Comparison of ENCODE assay signal across 20 mouse cellular contexts in genomic region chr10:39967512-39967911, GRCm38 (mm10). TPM values are rescaled to one million over a fixed set of nuclear protein-coding genes. Genes with fewer than 3 reads are reported as not detected.
DNase-seq lines count a peak whose midpoint lies in the region; ATAC-seq and TF ChIP-seq lines count a peak whose summit lies in the region.
"Had no signal": no experiment of that assay in that cellular context is flagged by ENCODE, and none has a peak within 500 bp of the region (broad histone marks: within the 10 kb centered on the region; RNA-seq: fewer than 3 reads in every experiment).

No protein-coding gene starts in this region.

- no peaks in the 10 kb centered on the region for H3K9me3 ChIP-seq in limb, embryonic 11.5 days (ENCODE audit: control insufficient read depth, low read length)
- no peaks in the 10 kb centered on the region for H3K9me3 ChIP-seq in limb, embryonic 10.5 days (replicated peaks)
- no peaks in the 10 kb centered on the region for H3K9me3 ChIP-seq in ES-E14 (ENCODE audit: control insufficient read depth, insufficient read depth, low read depth, low read length)
- no peaks in the 10 kb centered on the region for H3K9me3 ChIP-seq in limb, embryonic 14.5 days (ENCODE audit: control insufficient read depth, low read length)
- H3K9me3 ChIP-seq in liver, postnatal 0 days (ENCODE audit: low read length): peaks cover 2% of the 10 kb centered on the region; the same call in 1 of the 2 replicates
- H3K9me3 ChIP-seq: hindbrain, embryonic 15.5 days; neural tube, embryonic 13.5 days had no signal

- H3K4me2 ChIP-seq in limb, embryonic 11.5 days (ENCODE audit: low read depth, severe bottlenecking): no peak overlapping the region
- H3K4me2 ChIP-seq in limb, embryonic 14.5 days (replicated peaks; ENCODE audit: low read depth, low read length, severe bottlenecking): no peak overlapping the region
- H3K4me2 ChIP-seq in liver, postnatal 0 days (ENCODE audit: low read depth, low read length): no peak overlapping the region
- H3K4me2 ChIP-seq: hindbrain, embryonic 15.5 days; neural tube, embryonic 13.5 days had no signal

- no peaks in the 10 kb centered on the region for H3K27me3 ChIP-seq in limb, embryonic 11.5 days (ENCODE audit: control insufficient read depth, insufficient read depth, low read length)
- no peaks in the 10 kb centered on the region for H3K27me3 ChIP-seq in limb, embryonic 10.5 days (ENCODE audit: low read depth, poor library complexity, severe bottlenecking)
- no peaks in the 10 kb centered on the region for H3K27me3 ChIP-seq in limb, embryonic 14.5 days (ENCODE audit: control insufficient read depth, insufficient read depth, low read length)
- no peaks in the 10 kb centered on the region for H3K27me3 ChIP-seq in liver, postnatal 0 days (ENCODE audit: insufficient read depth, low read length)
- H3K27me3 ChIP-seq: hindbrain, embryonic 15.5 days; neural tube, embryonic 13.5 days had no signal

- H3K27ac ChIP-seq in limb, embryonic 11.5 days (replicated peaks; ENCODE audit: low read depth, low read length): no peak overlapping the region
- H3K27ac ChIP-seq in limb, embryonic 10.5 days: no peak overlapping the region
- no peak overlapping the region for H3K27ac ChIP-seq in ES-E14 (ENCODE audit: insufficient read depth, low read depth, low read length, poor library complexity, severe bottlenecking)
- H3K27ac ChIP-seq in limb, embryonic 14.5 days (replicated peaks; ENCODE audit: low read depth, low read length): no peak overlapping the region
- H3K27ac ChIP-seq in liver, postnatal 0 days (ENCODE audit: low read depth): no peak overlapping the region
- H3K27ac ChIP-seq: hindbrain, embryonic 15.5 days; liver, embryonic 14.5 days; neural tube, embryonic 13.5 days had no signal

- H3K4me3 ChIP-seq in limb, embryonic 11.5 days (ENCODE audit: low read depth, low read length): no peak overlapping the region
- H3K4me3 ChIP-seq in limb, embryonic 10.5 days: no peak overlapping the region
- no peak overlapping the region for H3K4me3 ChIP-seq in ES-E14 (ENCODE audit: insufficient read depth in 1 of 2, low read depth in 1 of 2, low read length in 2 of 2, poor library complexity in 1 of 2, severe bottlenecking in 1 of 2)
- no peak overlapping the region for H3K4me3 ChIP-seq in limb, embryonic 14.5 days (replicated peaks; ENCODE audit: low read length)
- H3K4me3 ChIP-seq in liver, postnatal 0 days (ENCODE audit: low read depth, low read length): no peak overlapping the region
- H3K4me3 ChIP-seq: hindbrain, embryonic 15.5 days; neural tube, embryonic 13.5 days had no signal

- TF ChIP-seq POLR2A in limb, embryonic 14.5 days (IDR thresholded peaks at IDR 0.05; ENCODE audit: borderline replicate concordance, extremely low read depth, insufficient read depth, insufficient read length): no peak

- ATAC-seq in limb, embryonic 11.5 days (ENCODE audit: insufficient number of reproducible peaks, low FRiP score, low TSS enrichment, low read depth): no peak
- no peak for ATAC-seq in limb, embryonic 14.5 days (ENCODE audit: low FRiP score, low read depth)
- ATAC-seq in liver, postnatal 0 days: no peak
- ATAC-seq: forebrain, embryonic 14.5 days; midbrain, embryonic 16.5 days had no signal

- DNase-seq in limb, embryonic 11.5 days (ENCODE audit: low spot score): peak; percentile 60
- DNase-seq in limb, embryonic 10.5 days (ENCODE audit: low spot score): no peak
- DNase-seq in ES-E14 (ENCODE audit: low read depth, low spot score) (peak; percentile 40), ZHBTc4 (ENCODE audit: low read depth, low spot score) (peak; percentile 69)
- peak; percentile 85 for DNase-seq in limb, embryonic 14.5 days (ENCODE audit: low spot score)
- no peak for DNase-seq in liver, postnatal 0 days
- no peak for DNase-seq in layer of hippocampus, adult 8-10 months (ENCODE audit: low spot score in 2 of 2)
- DNase-seq: adrenal gland, postnatal 25 days; cerebellum, postnatal 10 days; gastrocnemius, postnatal 10 days; kidney, adult 11 months; right cerebral cortex, adult 18-20 months; thymus, adult 2 months had no signal

- TF ChIP-seq EP300 in liver, postnatal 0 days (IDR thresholded peaks at IDR 0.05; ENCODE audit: low read depth): no peak

- H3K9ac ChIP-seq in limb, embryonic 11.5 days (ENCODE audit: low read length): no peak overlapping the region
- no peak overlapping the region for H3K9ac ChIP-seq in ES-E14 (ENCODE audit: insufficient read depth, low read depth, low read length, poor library complexity, severe bottlenecking)
- H3K9ac ChIP-seq in limb, embryonic 14.5 days (ENCODE audit: low read depth, low read length, severe bottlenecking): no peak overlapping the region
- H3K9ac ChIP-seq in liver, postnatal 0 days (replicated peaks): no peak overlapping the region
- H3K9ac ChIP-seq: hindbrain, embryonic 15.5 days; liver, embryonic 14.5 days; neural tube, embryonic 13.5 days had no signal

- no peaks in the 10 kb centered on the region for H3K36me3 ChIP-seq in limb, embryonic 11.5 days (ENCODE audit: control insufficient read depth, insufficient read depth, low read length)
- no peaks in the 10 kb centered on the region for H3K36me3 ChIP-seq in limb, embryonic 10.5 days
- no peaks in the 10 kb centered on the region for H3K36me3 ChIP-seq in ES-E14 (ENCODE audit: control insufficient read depth, insufficient read depth, low read length, poor library complexity, severe bottlenecking)
- no peaks in the 10 kb centered on the region for H3K36me3 ChIP-seq in limb, embryonic 14.5 days (ENCODE audit: control insufficient read depth, insufficient read depth, low read length)
- no peaks in the 10 kb centered on the region for H3K36me3 ChIP-seq in liver, postnatal 0 days (replicated peaks; ENCODE audit: insufficient read depth, low read length)
- H3K36me3 ChIP-seq: hindbrain, embryonic 15.5 days; neural tube, embryonic 13.5 days had no signal

- WGBS in limb, embryonic 11.5 days: 91% methylated on average over 3 of the region's 3 CpGs
- 82% methylated on average over 3 of the region's 3 CpGs for WGBS in limb, embryonic 10.5 days
- WGBS in limb, embryonic 14.5 days: 82% methylated on average over 3 of the region's 3 CpGs
- 76% methylated on average over 3 of the region's 3 CpGs for WGBS in liver, postnatal 0 days (ENCODE audit: insufficient replicate concordance)

- no peak for TF ChIP-seq CTCF in liver, postnatal 0 days (IDR thresholded peaks at IDR 0.05; ENCODE audit: low read depth)

- in situ Hi-C loops in ES-E14 (cut with MboI; ENCODE audit: low sequenced_read_pairs in 2 of 2, unreplicated experiment in 2 of 2): no loop called here

- no peaks in the 10 kb centered on the region for H3K4me1 ChIP-seq in limb, embryonic 11.5 days (ENCODE audit: control insufficient read depth, insufficient read depth, low read length)
- H3K4me1 ChIP-seq in limb, embryonic 10.5 days: no peaks in the 10 kb centered on the region
- H3K4me1 ChIP-seq in ES-E14 (ENCODE audit: control insufficient read depth in 2 of 2, insufficient read depth in 2 of 2, low read length in 2 of 2, poor library complexity in 1 of 2): no peaks in the 10 kb centered on the region
- no peaks in the 10 kb centered on the region for H3K4me1 ChIP-seq in limb, embryonic 14.5 days (ENCODE audit: control insufficient read depth, insufficient read depth, low read length)
- no peaks in the 10 kb centered on the region for H3K4me1 ChIP-seq in liver, postnatal 0 days (ENCODE audit: insufficient read depth)
- H3K4me1 ChIP-seq: hindbrain, embryonic 15.5 days; neural tube, embryonic 13.5 days had no signal

TF ChIP-seq in ES-E14, 5 proteins besides CTCF, POLR2A, EP300 and RAD21 (continues in another document):
- TF ChIP-seq ZC3H11A (IDR thresholded peaks at IDR 0.05; ENCODE audit: borderline replicate concordance, low read depth, low read length) (no peak), ZNF384 (IDR thresholded peaks at IDR 0.05; ENCODE audit: low read depth, low read length) (no peak)

RNA-seq across cellular contexts. Expression of gene Mfsd4b3, which starts 7.6 kb away (rescaled TPM):
- 0.21 and 0.30 TPM in 2 replicates for polyA plus RNA-seq in limb, embryonic 11.5 days (2014; fragmentation: Nextera tagmentation; extraction: Ambion mirVana)
- polyA plus RNA-seq in limb, embryonic 10.5 days (2016; fragmentation: Nextera tagmentation; extraction: Ambion mirVana): 0.10 TPM in 1 of 2 replicates, not detected in the other
- total RNA-seq in ES-E14 (2012; rRNA removed): 0.18 and 0.26 TPM in 2 replicates
- 0.44 and 0.56 TPM in 2 replicates for polyA plus RNA-seq in limb, embryonic 14.5 days (2012; rRNA removed)
- 0.26 and 0.48 TPM in 2 replicates for polyA plus RNA-seq in limb, embryonic 14.5 days (2014; fragmentation: Nextera tagmentation; extraction: Ambion mirVana)
- 4.8 and 5.5 TPM in 2 replicates for polyA plus RNA-seq in liver, postnatal 0 days (2015; fragmentation: Nextera tagmentation; extraction: Ambion mirVana)
- total RNA-seq in layer of hippocampus, adult 8-10 months (2022): under 1 TPM in 2 of 4 experiments, not detected in 2; 0.34 to 0.37 TPM

RNA-seq across cellular contexts. Expression of gene Mfsd4b5, which starts 18.9 kb away (rescaled TPM):
- 0.08 and 0.09 TPM in 2 replicates for polyA plus RNA-seq in limb, embryonic 11.5 days (2014; fragmentation: Nextera tagmentation; extraction: Ambion mirVana)
- polyA plus RNA-seq in limb, embryonic 10.5 days (2016; fragmentation: Nextera tagmentation; extraction: Ambion mirVana): 0.05 TPM in 1 of 2 replicates, not detected in the other
- total RNA-seq in ES-E14 (2012; rRNA removed): 0.16 and 0.18 TPM in 2 replicates
- 0.09 and 0.15 TPM in 2 replicates for polyA plus RNA-seq in limb, embryonic 14.5 days (2012; rRNA removed)
- 0.11 TPM in 1 of 2 replicates, not detected in the other for polyA plus RNA-seq in limb, embryonic 14.5 days (2014; fragmentation: Nextera tagmentation; extraction: Ambion mirVana)
- 0.06 and 0.09 TPM in 2 replicates for polyA plus RNA-seq in liver, postnatal 0 days (2015; fragmentation: Nextera tagmentation; extraction: Ambion mirVana)
- under 1 TPM; 0.31 to 0.92 (median 0.58) TPM for total RNA-seq in layer of hippocampus, adult 8-10 months (2022)
- polyA plus RNA-seq: forebrain, embryonic 14.5 days; heart, embryonic 14.5 days; midbrain, embryonic 16.5 days; neural tube, embryonic 13.5 days had no signal

RNA-seq across cellular contexts. Expression of gene Mfsd4b2, which starts 40.8 kb away (rescaled TPM):
- polyA plus RNA-seq in limb, embryonic 11.5 days (2014; fragmentation: Nextera tagmentation; extraction: Ambion mirVana): not detected in 2 replicates
- not detected in 2 replicates for polyA plus RNA-seq in limb, embryonic 10.5 days (2016; fragmentation: Nextera tagmentation; extraction: Ambion mirVana)
- total RNA-seq in ES-E14 (2012; rRNA removed): not detected in 2 replicates
- 0.03 and 0.08 TPM in 2 replicates for polyA plus RNA-seq in limb, embryonic 14.5 days (2012; rRNA removed)
- polyA plus RNA-seq in limb, embryonic 14.5 days (2014; fragmentation: Nextera tagmentation; extraction: Ambion mirVana): not detected in 2 replicates
- not detected in 2 replicates for polyA plus RNA-seq in liver, postnatal 0 days (2015; fragmentation: Nextera tagmentation; extraction: Ambion mirVana)
- under 1 TPM in 2 of 4 experiments, not detected in 2; 0.16 to 0.39 TPM for total RNA-seq in layer of hippocampus, adult 8-10 months (2022)
- total RNA-seq: megakaryocyte progenitor cell, adult 5-6 weeks had no signal
- polyA plus RNA-seq: forebrain, embryonic 14.5 days; heart, embryonic 14.5 days; hindbrain, embryonic 15.5 days; midbrain, embryonic 16.5 days; neural tube, embryonic 13.5 days had no signal

RNA-seq across cellular contexts. Expression of gene Mfsd4b1, which starts 57.6 kb away (rescaled TPM):
- polyA plus RNA-seq in limb, embryonic 11.5 days (2014; fragmentation: Nextera tagmentation; extraction: Ambion mirVana): 0.23 and 0.44 TPM in 2 replicates
- polyA plus RNA-seq in limb, embryonic 10.5 days (2016; fragmentation: Nextera tagmentation; extraction: Ambion mirVana): not detected in 2 replicates
- total RNA-seq in ES-E14 (2012; rRNA removed): 0.09 TPM in 1 of 2 replicates, not detected in the other
- polyA plus RNA-seq in limb, embryonic 14.5 days (2012; rRNA removed): 0.16 and 0.20 TPM in 2 replicates
- 0.15 and 0.17 TPM in 2 replicates for polyA plus RNA-seq in limb, embryonic 14.5 days (2014; fragmentation: Nextera tagmentation; extraction: Ambion mirVana)
- polyA plus RNA-seq in liver, postnatal 0 days (2015; fragmentation: Nextera tagmentation; extraction: Ambion mirVana): 6.0 and 6.1 TPM in 2 replicates
- total RNA-seq in layer of hippocampus, adult 8-10 months (2022): 1 to 10 TPM in 2 of 4 experiments, under 1 TPM in 2; 0.50 to 1.9 (median 1.0) TPM

Comparison
In these comparisons a context has a peak if more than half of its experiments do, and no peak if none do; other contexts are left out.
1. DNase-seq: peak in limb, embryonic 11.5 days (single experiment), ES-E14 (single experiment), ZHBTc4 (single experiment) and limb, embryonic 14.5 days (single experiment); none in limb, embryonic 10.5 days (single experiment), liver, postnatal 0 days (single experiment) and layer of hippocampus, adult 8-10 months (0 of 2).